Mouse (Mus musculus): Measurements from ENCODE around the gene Gm266.

Gm266 gene

DNA sequence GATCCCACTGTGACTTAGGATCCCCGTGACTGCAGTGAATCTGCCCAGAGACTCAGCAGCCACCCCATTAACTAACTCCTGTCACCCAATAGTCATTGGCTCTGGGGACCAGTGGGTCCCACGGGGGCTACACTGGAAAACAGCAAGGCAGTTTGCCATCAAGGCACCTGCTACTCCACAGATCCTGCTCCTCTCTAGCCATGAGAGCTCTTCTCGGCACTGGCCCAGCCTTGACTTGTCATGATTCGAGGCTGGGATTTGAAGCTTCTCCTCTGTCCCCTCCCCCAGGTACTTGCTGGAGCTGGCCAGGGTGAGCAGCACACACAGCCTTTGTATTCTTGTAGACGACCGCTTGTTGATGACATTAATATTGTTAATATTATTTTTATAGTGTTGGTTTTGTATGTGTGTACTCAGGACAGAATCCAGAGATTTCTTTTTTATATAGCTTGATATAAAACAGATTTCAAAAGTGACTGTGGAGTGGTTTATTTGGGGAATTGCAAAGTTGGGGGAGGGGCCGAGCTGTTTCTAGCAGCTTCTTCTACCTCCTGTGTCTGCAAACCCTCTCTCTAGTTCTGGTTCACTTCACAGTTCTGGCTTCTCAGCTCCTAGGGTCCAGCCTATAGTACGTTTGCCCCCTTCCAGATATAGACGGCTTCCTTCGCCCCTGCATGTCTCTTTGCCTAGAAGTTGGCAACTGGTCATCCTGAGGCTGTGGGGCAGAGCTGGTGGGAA, 30.9 kb downstream of the Gm266 start:
- no peak for DNase-seq (ENCODE audit: low read depth, low spot score)

DNA sequence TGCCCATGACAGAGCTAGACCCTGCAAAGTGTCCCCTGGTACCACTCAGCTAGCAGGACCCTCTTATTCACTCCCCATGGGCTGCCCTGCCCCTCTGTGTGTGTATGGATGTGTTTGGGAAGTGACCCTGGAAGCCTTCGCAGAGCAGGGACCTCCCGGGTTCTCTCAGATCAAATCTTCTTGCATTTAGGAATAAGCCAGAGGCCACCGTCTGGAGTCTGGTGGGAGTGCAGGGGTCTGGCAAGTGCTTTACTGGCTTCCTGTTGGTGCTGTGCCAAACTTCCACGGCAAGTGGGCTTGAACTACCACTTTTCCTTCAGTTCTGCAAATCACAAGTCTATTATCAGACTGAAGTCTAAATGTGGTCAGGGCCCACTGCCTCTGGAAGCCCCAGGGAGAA, 31.6 kb downstream of the Gm266 start:
- no peak for DNase-seq (ENCODE audit: low read depth, low spot score)

DNA sequence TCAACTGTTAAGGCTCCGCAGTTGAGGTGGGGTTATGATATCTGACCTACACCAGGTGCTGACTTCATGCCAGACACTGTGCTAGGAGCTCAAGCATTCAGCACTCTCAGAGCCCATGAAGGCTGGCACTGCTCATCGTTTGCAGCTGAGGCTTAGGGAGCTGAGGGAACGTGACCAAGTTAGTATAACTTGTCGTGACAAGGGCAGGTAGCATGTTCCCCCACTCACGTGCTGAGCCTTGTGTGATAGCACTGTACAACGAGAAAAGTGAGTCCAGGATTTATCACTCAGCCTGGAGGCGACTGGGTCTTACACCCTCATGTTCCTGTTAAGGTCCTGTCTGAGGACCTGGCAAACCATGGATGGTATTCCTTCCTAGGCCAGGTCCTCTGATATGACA, 34.1 kb downstream of the Gm266 start:
- DNase-seq (ENCODE audit: low read depth, low spot score), result no peak

DNA sequence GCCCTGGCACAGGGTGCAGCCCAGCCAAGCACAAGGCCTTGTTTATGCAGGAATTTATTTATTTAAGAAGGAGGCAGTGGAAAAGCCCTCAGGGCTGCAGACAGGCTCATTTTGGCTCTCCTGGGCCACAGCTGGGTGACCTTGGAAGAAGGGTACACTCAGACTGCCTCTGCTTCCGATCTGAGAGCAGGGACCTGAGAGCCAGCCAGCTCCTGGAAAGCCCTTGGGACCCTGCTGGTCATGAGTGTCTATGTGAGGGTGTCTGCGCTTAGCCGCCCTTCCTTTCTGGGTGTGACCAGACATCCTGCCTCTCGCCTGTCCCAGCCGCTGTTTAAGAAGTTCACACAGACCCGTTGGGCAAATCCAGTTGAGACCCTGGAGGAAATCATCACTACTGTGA, 35.3 kb downstream of the Gm266 start:
- no peak for DNase-seq (ENCODE audit: low read depth, low spot score)

DNA sequence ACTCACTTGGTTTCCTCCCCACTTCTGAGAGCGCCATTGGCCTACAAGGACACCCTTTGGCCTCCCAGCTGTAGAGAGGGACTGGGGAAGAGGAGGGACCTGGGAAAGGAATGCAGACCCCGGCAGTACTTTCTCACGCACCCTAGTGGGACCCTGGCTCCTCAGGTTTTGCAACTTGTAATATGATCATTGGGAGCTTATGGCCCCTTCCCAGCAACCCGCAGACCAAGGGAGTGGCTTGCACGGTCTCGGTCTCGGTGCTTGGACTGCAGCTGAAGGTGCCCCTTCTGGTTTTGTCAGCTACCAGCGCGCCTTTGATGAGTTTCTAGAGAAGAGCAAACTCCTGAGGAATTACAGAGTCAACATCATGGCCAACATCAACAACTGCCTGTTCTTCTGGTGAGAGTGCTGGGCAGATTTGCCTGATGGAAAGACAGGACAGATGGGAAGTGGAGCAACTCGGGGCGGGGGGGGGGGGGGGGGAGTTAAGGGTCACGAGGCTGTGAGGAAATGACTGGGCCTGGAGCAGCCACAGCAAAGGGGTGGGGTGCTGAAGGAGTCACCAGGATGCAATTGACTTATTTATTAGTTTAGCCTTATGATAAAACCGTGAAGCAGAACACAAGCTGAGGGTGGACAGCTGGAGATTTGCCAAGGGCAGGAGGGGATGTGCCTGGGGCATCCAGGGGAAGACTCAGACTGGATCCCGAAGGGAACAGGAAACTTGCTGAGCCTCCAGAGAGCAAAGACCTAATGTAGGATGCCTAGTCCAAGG, 36.5 kb downstream of the Gm266 start:
- no peak for DNase-seq (ENCODE audit: low read depth, low spot score)

DNA sequence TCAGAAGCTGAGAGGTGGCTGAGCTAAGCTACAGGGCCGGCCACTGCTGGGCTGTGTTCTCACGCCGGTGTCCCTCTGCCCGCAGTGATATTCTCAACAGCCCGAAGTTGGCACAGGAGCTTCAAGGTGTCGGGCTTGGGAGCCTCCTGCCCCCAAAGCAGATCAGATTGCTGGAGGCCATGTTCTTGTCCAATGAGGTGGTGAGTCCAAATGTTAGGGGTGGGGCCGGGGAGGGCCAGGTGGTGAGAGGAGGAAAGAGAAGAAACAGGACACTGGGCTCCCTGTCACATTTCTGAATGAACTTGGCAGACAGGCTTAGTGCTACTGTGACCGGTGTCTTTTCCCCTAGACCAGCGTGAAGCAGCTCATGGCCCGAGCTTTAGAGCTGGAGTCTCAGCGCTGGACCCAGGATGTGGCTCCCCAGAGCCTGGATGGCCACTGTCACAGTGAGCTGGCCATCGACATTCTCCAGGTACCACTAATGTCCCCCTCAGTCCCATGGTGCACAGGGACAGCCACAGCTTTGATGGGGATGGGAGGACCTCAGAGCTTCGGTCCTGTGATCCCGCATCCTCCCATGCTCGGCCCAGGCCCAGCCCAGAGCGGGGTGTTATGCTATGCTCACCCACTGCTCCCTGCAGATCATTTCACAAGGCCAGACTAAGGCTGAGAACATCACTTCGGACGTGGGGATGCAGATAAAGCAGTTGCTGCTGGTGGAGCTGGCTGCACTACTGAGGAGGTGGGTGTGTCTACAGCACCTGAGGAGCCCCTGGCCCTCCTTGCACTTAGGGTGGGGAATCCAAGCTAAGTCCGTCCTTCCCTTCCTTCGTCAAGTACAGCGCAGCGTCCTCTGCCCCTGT, 37.5 kb downstream of the Gm266 start:
- no peak for DNase-seq (ENCODE audit: low read depth, low spot score)

DNA sequence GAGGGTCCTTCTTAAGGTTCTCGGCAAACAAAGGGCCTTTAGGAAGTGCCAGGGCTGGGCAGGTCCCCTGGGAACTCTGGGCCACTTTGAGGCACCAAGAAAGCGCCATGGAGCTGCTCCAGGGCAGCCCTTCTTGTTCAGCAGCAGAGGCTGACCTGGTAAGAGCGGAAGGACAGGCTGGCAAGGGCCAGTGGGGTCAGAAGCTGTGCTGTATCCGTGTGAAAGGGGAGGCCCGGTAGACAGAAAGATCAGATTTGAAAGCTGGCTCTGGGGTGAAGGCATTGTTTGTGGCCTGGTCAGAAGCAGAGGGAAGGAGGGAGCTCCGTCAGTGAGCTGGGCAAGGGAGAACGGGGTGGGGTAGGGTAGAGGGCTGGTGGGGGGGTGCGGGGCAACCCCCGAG, 38.3 kb downstream of the Gm266 start:
- no peak for DNase-seq (ENCODE audit: low read depth, low spot score)

DNA sequence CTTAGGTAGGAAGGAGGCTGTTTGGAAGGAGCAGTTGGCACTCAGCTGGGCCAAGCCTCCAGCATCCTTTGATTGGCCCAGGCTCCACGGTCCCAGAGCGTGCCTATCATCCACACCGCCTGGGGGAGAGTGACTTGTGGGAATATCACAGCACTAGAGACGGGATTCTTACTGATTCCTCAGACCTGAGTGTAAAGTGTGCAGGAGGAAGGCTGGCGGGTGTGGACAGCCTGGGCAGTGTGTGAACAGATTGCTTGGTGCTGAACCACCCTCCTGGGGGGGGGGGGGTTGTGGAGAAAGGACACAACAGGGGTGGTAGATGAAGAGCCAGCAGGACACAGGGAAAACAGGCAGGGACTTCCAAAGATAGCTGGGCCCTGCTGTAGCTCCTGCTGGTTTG, 38.9 kb downstream of the Gm266 start:
- no peak for DNase-seq (ENCODE audit: low read depth, low spot score)

DNA sequence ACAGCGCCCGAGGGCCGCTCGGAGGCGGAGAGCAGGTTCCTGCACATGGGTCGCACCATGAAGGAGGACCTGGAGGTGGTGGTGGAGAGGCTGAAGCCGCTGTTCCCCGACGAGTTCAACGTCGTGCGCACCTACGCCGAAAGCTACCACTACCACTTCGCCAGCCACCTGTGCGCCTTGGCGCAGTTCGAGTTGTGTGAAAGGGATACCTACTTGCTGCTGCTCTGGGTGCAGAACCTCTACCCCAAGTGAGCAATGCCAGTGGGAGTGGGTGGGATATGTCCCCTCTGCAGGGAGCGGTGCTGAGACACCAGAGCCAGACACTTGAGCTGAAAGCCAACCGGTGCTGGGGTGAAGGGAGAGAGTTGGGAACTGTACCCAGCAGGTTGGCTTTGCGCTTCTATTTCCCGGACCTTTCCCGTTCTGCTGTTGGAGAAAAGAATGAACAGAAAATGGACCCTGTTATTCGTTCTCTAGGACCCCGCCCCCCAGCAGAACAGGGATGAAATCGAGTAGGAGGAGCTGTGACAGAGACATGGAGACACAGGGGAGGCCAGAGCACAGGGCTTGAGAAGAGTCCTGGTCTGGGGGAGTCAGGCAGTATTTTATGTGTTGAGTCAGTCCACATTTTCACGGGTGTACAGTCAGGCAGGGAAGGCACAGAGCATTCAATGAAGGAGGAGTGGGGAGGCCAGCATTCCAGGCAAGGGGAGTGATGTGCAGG, 39.6 kb downstream of the Gm266 start:
- DNase-seq (ENCODE audit: low read depth, low spot score), result no peak

DNA sequence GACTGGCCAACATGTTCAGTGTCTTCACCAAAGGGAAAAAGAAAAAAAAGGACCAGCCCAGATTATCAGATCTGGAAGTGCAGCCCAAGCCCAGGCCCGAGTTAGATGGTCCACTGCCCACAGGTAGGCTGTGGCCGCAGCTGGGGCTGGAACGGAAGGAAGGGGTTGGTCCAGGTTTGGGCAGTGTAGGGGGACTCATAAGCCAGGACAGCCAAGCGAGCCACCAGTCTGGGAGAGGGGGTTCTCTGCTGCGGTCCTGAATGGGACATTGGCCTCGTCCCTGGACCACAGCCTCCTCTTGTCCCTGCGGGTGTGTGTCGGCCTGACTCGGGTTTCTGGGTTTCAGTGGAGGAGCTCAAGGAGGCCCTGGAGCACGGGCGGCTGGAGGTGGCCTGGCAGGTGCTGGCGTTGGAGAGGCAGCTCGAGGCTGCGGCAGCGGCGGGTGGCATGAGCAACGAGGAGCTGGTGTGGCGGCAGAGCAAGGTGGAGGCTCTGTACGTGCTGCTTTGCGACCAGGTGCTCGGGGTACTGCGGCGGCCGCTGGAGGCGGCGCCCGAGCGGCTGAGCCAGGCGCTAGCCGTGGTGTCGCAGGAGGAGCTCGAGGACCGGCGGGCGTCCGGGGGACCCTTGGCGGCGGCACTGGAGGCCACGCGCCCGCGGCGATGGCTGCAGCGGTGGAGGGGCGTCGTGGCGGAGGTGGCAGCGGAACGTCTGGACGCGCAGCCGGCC, 40.3 kb downstream of the Gm266 start:
- no peak for DNase-seq (ENCODE audit: low read depth, low spot score)

DNA sequence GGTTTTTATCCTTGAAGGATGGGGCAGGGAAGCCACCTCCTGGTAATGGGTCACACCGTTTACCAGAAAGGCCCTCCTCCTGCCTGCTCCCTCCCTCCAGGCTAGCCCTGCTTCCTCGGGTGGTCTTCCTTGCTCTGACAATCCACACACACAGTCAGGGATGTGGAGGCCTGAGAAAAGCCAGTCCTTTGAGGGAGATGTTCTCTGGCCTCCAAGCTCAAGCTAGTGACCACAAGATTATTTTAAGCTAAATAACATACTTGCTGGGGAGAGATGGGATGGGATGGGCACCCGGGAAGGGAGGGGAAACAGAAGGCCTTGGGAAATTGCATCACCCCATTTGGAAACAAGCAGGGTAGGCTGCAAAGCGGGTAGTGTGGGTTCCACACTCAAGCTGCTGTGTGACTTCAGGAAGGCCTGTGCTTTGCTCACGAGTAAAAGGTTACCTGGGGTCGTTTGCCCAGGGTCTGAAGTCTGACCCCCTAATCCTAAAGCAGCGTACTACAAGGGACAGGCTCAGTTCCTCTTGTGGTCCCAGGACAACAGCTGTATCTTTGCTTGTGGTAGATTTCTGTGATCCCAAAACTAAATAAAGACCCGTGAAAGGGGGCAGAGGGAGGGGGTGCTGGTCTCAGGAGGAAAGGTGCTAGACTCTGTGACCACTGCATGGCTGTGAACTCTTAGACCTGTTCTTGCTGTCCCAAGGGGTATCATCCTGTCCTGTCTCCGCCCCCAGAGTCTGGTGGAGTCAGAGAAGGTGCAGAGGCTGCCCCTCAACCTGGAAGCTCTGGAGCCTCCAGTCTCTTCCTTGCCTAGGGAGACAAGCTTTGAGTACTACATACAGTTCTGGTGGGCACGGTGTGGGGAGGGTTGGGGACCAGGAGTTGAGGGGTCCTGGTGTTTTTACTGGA, 41.4 kb downstream of the Gm266 start:
- no peak for DNase-seq (ENCODE audit: low read depth, low spot score)

DNA sequence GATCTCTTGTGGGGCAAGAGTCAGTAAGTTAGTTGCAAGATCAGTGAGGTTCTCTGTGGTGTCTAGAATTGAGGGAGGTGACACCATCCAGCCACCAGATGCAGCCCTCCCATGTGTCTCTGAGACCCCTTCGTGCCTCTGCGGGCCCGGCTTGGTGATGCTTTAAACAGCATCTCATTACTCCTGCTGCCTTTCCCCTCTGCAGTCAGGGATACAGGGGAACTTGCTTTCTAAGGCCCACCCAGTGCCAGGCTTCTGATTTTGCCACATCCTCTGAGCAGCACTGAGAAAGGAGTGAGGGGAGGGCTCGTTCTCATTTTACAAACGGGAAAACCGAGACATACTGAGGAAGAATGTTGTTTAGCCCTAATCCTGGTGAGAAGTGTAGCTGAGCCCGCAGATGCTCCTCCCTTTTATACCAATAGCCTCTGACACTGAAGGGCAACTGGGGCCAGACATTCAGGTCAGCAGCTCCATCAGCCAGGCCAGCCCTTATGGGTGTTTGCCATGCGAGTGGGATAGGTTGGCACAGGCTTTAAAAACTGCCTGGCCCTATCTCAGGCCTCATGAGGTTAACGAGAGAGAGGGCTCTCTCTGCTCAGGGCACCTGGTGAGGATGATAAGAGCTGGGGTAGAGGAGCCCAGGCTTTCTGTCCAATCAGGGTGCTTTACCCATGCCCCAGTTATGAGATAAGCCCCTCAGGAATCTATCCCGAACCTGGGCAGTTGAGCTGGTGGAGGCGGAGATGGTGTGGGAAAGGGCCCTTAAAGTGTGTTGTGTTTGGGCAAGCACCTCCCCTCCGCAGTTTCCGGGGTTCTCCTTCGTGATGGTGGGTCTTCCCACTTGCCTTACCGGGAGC, 42.4 kb downstream of the Gm266 start:
- DNase-seq (ENCODE audit: low read depth, low spot score), result no peak

DNA sequence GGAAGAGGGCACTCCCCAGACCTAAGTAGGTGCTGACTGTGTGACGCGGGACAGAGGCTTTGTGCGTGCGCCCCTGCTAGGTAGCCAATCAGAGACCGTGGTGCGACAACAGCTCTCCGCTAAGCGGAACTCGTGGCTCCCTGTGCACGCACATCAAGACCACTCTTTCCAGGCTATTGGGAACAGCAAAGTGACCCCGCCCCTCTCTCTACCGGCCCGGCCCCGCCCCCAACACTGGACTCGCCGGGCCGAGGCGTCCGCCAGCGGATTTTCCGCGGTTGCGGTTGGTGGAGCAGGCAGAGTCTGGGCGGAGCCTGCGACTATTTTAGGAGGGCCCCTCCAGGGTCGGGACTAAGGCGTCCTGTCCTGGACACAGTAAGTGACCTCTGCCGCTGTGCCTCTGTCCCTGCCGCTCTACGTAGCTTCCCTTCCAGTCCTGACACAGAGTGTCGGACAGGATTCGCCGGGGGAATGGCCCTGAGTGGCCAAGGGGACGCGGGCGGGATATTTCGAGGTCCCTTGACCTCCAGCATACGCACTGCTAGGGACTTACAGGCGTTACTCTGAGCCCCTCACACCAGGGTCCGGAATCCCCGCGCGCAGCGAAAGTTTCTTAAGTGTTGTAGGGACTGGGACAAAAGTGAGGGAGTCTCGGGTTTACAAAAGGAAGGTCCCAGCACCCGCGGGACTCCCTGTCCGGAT, 43.2 kb downstream of the Gm266 start, which contains the start of gene Tnfaip2:
Gene Tnfaip2, plus strand, starts transcription at position 161 of the 702 bp plus-strand sequence.
- DNase-seq (ENCODE audit: low read depth, low spot score), result no peak

DNA sequence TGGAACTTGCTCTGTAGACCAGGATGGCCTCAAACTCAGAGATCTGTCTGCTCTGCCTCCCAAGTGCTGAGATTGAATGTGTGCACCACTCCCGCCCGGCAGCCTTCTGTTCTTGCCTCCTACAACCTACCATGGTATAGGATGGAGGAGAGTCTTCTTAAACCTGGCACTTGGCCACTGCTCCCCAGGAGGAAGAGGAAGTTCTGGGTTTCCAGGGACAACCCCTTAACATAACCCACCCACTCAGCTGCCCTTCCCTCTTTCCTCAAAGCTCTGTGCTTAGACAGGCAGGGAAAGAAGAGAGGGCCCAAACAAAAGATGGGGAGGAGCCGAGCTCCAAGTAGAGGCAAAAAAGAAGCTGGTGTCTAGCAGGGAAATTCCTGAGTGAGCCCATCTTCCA, 44.1 kb downstream of the Gm266 start:
- DNase-seq (ENCODE audit: low read depth, low spot score), result peak; percentile 68

DNA sequence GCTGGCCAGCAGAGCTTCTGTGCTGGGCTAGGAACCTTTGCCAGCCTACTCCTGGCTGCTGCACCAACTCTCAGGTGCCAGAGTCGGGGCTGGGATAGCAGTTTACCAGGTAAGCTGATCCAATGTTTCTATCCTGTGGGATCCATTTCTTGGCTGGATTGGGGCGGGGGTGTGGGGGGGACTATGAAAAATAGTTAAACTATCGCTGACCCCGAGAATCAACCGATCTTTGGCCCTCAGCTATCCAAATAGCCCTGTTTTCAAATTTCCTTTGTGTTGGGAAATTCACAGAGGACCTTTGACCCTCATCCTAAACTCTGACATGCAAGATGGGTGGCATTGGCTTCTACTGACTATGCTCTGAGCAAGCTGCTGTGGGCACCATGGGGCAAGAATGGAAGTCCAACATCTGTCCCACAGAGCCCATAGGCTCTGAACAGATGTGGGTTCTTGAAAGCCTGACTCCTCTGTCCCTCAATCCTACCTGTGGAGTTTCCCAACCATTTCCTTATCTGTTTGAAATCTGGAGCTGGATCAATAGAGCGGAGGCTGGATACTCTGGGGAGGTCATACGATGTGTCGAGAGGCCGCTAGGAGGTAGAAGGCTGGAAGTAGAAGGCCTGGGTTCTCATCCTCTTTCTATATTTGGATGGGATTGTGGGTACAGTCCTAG, 44.8 kb downstream of the Gm266 start:
- DNase-seq (ENCODE audit: low read depth, low spot score), result no peak

DNA sequence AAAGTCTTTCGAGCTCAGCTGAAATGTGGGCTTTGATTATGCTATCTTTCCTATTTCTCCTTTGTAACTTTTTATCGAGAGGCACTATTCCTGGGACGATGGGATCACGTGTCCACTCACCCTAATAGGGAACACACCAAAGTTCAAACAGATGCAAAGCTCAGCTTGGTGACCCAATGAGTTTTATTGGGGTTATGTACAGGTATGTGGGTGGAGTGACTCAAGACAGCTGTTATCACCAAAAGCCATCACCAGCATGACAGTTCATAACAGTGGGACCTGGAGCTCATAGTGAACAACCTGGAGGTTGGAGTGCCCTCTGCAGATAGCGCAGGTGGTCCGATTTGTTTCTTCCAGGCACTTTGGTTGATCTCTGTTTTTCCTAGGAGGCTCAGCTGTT, 46.8 kb downstream of the Gm266 start:
- no peak for DNase-seq (ENCODE audit: low read depth, low spot score)

DNA sequence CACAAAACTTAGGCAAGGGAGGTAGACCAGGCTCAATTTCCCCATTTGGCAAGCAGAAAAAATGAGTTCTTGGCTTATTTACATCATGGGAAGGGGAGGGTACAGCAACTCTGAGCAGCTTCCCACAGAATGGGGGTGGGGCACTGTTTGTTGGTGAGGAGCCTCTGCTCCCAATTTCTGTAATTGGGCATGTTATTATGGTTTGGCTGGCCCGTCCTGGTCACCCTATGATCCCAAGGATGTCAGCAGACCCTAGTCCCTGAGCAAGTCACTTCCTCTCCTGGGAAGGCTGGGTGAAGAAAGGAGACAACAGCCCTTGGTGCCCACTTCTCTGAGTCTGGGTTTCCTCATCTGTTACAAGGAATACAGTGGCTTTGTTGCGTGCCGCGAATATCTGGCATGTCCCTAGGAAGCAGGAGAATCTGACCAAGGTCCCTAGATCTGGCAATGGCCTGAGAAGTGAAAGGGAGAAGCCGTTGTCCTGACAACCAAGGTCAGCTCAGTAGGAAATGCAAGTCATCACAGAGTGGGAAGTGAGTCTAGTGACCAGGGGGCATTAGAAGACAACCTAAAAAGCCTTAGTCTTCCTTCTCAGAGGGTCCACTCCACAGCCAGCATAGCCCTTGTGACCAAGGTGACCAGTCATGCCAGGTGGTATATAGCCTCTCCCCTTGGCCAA, 48.3 kb downstream of the Gm266 start:
- no peak for DNase-seq (ENCODE audit: low read depth, low spot score)

Measured in brain, adult 2 months (tissue).